Mouse (Mus musculus) urinary bladder, postnatal 0 days (tissue): Measurements from ENCODE around the gene Pex26. TPM values are rescaled to one million over a fixed set of nuclear protein-coding genes. Genes with fewer than 3 reads are reported as not detected.

Experiments
- polyA plus RNA-seq: library from polyadenylated mRNA; unstranded; fragments of >200 nt; fragmentation: Nextera tagmentation; extraction: Ambion mirVana; gene quantifications from 2 replicates; pipeline ENCODE4 v1.2.1, GENCODE M21; 2015

The Pex26 gene
- 4.5 and 5.2 TPM in 2 replicates for polyA plus RNA-seq

DNA sequence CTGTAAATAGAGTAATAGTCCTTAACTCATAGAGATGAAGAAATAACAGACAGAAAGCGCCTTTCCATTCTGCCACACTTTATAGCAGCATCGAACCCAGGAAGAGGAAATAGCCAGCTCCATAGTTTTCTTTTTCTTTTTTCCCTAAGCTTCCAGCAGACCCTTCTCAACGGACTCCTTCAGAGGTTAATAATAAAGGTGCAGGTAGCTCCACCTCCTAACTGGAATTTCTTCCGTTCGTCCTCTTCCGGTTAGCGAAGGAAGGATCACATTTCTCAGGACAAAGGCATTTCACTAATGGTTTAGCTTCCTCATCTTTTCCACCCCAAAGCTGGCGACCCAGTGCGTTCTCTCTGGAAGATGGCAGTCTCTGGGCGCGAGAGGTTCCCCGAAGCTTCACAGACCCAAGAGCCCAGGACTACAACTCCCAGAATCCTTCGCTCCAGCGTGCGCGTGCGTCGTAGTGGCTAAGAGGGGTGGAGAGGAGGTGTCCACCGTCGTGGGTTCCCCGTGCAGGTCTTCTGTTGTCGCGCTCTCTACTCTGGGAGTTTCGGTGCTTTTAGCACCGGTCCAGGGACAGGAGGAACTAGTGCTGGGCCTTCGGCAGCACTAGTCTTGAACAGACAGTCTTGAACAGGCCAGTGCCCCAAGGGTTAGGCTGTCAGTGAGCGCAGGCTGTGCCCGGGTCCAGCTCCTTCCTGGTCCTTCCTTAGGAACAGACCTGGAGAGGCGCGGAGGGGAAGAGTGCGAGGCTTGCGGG, at the start of gene Pex26:
Gene Pex26 (plus strand): TSS at position 254 of the 760 bp plus-strand sequence.

DNA sequence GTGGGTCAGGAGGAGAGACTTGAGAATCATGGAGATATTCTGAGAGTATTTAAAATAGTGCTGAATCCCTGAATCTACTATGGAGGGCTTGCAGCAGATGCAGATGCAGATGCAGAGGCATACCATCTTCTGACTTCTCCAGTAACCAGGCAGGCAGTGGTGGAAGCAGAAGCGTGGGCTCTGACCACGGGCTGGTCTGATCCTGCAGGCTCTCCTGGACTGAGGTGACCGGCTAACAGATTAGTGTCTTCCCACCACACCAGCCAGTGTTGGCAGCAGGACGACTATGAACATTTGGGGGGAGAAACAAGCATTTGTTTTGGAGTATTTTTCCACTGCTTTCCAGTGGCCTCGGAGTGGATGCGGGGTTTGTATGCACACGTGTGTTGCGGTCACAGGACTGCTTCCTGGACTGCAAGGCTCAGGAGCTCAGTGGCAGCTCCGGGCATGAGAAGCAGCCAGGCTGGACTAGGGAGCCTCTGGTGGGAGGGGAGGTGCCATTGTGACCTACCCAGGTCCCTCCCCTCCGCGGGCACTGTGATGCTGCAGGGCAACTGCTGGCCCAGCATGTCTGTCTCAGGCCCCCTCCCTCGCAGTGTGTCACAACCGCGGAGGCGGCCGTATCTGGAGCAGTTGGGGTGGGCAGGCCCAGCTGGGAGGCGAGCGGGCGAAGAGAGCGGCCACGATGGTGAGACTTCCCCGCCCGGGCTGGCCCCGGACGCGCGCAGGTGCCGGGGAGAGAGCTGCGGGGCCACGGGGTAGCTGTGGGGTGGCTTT, 26.9 kb downstream of the Pex26 start, which contains the start of gene Tuba8:
Gene Tuba8 (plus strand): TSS at position 548 of the 777 bp plus-strand sequence.

DNA sequence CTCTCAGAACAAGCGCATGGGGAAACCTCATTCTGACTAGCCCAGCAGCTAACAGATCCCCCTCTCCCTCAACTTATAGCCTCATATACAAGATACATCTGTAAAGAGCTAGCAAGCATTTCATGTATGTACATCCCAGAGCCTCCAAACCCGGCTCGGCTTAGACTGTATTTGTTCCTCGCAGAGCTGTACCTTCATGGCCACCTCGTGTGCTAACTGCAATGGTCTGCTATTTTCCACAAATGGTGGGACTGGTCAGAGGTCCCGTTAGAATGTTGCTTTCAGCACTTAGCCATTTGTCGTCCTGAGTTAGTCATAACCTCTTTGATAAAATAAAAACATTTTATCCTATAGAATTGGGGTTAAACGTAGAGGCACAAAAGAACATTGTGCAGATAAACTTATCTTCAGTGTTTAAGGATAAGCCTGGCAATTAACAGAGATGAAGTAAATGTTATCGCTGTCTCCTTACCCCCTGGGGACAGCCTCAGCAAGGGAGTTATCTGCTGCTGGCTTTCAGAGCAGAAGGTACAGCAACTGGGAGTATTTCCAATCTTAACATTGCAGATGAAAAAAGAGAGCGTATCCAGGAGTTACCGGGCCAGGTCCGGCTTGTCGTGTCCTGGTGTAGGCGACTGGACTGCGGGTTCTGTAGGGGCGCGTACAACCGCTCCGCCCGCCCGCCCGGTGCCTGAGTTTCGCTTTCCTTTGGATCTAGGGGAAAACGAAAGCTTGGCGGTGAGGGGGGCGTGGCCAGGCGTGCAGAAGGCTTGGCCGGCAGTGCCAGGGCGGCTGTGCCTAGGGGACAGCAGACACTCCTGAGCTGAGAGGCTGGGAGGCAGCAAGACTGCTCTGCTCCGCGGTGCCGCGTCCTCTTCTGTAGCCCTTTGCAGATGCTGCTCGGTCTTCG, 61.9 kb downstream of the Pex26 start, which contains the start of gene Usp18:
Gene Usp18 (plus strand): TSS at position 780 of the 910 bp plus-strand sequence.

Other genes with a start within 250 kb of the Pex26 start
- gene Mical3, start 52.7 kb upstream of the Pex26 start, polyA plus RNA-seq = 16.0 and 16.9 TPM in 2 replicates
- gene Tuba8, start 27.0 kb downstream of the Pex26 start, polyA plus RNA-seq = 1.7 and 2.1 TPM in 2 replicates
- 9.3 and 10.8 TPM in 2 replicates for gene Usp18, start 62.2 kb downstream of the Pex26 start, polyA plus RNA-seq
- 0.18 and 0.30 TPM in 2 replicates for gene Slc6a13, start 116.6 kb downstream of the Pex26 start, polyA plus RNA-seq
- 0.21 TPM in 1 of 2 replicates, not detected in the other for gene Slc6a12, start 159.4 kb downstream of the Pex26 start, polyA plus RNA-seq